Mouse (Mus musculus): ENCODE data around the gene Celf2.

Celf2 gene

DNA sequence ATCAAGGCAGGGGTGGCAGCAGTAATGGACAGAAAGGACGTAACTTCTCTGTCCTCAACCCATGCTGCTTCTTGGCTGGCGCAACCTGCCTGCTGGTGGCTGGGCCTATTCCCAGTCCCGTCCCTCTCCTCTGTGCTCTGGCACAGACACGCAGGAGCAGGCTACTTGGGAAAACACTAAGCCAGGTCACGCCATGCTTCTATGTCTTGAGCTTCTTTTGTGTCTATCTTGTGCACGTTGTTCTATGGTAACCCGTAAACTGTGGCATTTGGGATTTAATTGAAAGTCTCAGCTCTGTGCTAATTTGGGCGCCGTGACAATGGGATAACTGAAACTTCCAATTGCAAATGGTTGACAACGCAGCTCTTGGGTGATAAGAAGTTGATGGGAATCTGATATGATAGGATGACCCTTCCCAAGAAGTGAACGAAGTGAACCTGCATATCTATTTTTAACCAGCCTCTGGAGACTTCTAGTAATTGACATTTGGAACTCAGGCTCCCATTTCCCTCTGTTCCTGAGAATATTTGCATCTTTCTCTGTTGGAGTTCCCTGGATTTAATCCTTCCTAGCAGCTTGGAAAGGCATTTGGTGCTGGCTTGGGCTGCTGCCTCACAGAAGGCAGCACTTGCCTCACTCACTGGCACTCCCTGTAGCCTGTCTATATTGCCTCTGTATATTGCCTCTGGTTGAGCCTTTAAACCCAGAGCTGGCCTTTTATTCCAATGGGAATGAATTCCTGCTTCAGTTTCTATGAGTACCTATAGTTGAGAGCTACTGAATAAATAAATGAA is 335.9 kb downstream of the Celf2 start:
- peak; percentile 67 for DNase-seq

DNA sequence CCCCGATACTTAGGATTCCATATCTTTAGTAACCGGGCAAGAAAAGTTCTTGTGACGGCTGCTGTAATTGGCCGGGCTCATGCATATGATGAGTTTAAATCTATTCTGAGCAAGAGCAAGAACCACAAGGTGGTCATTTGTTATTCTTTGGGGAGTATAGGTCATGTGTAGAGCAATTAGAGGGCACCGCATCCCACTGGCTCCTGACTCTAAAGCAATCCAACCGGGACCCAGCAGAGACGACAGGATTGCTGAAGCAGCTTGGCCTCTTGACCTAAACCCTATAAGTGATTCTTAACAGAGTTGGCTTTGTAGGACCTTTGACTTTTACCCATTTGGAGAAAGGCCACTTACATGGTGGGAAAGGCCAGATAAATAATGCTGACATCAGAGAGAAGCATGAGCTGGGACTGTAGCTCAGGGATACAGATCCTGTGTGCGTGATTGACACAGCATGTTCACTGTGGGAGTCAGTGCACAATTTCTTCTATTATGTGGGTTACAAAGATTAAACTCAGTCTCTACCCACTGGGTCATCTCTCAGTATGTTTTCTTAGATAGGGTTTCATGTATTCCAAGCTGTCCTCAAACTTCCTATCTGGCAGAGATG is 338.2 kb downstream of the Celf2 start:
- DNase-seq = no peak

DNA sequence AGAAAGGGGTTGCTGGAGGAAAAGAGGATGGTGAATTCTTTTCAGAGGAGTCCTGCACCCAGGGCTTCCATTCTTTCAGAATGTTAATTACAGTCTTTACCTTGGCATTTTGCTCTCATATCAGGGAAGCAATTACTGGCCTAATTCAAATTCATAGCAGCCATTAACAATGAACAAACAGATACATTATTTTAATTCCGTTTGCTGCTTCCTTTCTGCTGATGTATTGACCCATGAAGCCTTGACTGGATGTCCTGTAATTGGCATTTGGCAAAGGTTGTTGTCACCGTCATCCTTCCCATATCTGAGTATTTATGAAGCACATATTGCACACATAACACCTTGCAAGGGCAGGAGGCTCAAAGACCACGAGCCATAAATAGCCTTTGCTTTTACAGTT is 343.6 kb downstream of the Celf2 start:
- no peak for DNase-seq

DNA sequence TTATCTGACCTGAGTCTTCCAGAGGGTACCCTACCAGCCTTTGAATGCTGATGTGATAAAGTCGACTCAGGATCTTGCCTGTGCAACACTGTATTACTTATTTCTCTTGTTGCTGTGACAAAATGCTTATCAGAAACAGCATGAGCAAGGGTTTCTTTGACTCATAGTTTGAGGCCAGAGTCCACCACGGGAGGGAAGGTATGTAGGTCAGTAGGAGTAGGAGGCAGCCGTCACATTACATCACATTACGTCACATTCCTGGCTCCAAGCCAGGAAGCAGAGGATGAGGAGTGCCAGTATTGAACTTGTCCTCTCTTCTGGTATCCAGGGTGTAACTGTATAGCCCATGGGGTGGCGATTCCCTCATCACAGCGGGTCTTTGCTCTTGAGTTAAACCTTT is 349.3 kb downstream of the Celf2 start:
- DNase-seq = no peak

DNA sequence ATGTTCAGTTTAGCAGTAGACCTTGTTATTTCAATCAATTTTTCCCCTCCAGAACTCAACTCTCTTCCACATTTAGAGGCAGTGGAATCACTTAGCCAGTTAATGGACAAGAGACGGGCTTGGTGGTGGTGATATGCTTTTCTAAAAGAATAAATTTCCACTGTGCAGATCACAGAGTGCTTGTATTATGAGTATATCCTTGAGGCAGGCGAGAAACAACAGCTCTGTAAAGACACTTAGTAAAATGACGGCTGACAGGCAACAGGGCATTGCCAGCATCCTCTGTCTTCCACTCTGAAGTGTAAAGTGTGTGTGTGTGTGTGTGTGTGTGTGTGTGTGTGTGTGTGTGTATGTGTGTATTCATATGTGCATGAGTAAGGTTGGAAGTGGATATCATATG is 362.1 kb downstream of the Celf2 start:
- no peak for DNase-seq

DNA sequence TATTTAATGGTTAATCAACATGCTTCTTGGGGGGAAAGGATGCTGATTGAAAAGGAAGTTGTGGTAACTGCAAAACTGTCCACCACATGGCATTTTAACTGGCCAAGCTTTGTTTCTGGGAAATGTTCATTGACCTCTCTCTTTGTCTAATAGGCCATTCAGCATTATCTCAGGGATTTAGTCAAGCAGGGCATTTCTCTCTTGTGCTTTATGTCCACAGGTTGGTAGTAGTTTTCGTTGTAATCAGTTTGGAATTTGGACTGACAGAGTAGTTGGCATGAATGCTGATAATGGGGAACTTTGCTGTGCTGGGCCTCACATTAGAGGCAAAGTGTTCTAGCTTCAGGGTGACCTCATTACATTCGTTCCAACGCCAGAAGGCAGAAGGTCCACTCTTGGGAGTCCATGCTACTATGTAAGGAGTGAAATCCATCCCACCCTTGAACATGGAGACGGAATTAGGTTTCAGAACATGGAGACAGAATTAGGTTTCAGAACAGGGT is 363.8 kb downstream of the Celf2 start:
- DNase-seq = no peak

DNA sequence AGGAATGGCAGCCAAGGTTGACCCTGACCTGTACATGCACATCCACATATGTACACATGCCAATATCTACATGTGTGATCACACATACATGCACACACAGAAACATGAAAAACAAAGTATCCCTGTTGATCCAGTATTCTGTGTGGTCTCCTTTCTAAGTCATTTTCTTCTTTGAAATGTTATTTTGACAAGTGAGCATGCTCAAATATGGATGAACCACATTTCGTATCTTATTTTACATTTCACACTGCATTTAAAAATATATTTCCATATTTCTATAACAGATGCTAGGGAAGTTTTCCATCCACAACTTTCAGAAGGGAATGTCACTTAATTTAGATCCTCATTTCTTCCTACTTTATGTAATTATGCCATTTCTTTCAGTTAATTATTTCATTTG is 364.5 kb downstream of the Celf2 start:
- DNase-seq = no peak

DNA sequence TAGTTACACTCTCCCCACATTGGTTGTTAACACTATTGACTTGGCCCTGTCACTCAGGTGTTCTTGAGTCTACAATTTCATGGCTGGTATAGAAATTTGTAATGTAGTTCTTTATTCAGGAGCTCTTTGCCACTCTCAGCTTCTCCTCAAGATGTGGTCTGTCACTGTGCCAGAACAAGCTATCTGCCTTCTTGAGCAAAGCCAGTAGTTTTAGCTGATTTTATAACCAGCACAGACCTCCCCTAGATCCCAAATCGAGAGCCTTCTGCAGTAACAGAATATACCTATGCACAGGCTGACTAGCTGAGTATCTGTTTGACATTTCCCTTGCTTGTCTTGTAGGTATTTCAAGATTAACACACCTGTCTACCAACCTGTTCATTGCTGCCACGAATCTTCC is 386.0 kb downstream of the Celf2 start:
- DNase-seq = no peak

DNA sequence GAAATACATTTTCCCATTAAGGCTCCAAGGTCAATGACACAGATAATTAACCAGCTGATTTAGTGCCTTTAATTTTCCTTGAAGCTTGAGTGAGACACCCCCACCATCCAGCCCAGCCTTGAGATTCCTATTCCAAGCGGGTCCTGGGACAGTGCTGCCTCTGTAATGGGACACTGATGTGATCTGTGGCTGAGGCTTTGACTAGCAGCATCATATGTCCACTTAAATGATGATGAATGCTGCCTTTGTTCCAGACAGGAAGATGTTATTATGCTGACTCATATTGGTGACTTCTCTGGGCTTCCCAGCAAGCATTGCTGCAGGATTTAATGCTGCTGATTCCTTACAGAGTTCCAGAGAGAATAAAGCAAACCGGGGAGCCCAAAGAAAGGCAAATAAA is 393.6 kb downstream of the Celf2 start:
- no peak for DNase-seq

DNA sequence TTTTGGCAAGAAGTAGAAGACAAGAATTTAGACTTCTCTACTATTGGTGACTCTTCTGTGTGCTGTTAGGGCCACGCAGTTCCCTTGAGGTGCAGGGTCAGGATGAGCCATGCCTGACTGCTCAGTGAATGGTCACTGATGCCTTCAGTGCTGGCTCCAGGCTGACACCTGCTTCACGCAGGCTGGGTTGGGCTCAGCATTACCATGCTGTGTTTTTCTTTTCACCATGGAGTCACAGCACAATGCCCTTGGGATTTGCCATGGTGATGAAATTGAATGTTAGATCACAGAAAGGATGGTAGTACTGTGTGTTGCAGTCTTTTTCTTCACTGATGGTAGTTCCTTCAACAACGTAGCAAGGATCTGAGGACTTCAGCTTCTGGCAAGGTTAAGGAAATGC is 394.2 kb downstream of the Celf2 start:
- DNase-seq = no peak

DNA sequence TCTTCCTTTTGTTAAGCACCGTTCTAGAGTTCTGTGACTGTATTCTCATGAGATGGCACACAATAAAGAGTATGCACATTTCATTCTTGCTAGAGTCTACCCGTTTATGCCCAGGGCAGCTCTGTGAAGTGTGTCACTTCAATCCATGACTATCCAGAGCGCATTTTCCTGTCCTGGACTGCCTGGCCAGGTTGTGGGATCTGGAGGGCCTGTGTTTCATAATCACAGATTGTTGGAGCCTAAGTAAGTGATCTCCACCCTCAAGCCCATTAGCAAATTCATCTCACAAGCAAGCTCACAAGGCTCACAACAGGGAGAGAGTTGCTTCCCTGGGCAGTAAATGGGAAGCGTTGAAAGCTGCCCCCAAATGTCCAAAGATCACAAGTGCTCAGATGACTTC is 395.6 kb downstream of the Celf2 start:
- DNase-seq = no peak

DNA sequence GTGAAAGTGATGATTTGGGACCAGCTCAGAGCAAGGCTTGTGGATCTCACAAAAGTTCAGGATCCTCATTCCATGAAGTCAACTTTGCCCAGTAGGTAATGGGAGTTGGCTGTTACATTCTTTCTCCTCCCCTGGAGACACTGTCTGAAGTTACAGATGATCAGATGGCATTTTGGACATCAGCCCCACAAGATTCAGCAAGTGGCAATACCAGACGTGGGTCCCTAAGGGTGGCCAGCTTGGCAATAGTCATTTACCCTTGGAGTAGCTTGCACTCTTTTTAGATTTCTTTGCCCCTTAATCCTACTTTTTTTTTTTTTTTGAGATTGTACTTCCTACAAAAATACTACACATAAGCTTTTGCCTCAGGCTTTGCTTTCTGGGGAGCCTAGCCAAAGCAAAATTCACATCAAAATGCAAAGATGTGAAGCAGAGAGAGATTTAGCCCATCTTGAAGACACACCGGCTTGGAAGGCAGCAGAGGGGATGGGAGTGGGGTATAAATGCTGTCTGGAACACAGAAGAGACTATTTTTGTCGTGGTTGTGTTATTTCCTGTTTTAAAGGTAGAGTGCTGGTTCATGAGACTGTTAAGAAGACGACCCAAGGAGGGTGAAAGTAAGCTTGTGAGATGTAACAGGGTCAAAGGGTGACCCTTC is 397.1 kb downstream of the Celf2 start:
- no peak for DNase-seq

DNA sequence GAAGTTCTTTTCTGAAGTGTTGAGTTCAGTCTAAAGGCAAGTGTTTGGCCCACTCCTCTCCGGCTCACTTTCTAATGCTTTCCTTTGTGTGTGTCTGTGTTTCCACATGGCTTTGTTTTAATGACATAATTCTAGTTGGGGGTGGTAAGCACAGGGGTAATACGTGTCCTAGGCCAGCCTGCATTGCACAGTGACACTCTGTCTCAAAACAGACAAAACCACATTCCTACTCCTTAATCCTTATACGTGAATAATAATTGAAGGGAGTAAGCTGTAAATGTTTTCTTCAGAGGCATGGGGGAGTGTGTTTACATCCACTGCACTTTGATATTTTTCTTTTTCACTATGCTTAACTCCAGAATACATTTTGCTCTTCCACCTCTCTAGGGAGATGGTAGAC is 415.9 kb downstream of the Celf2 start:
- no peak for DNase-seq

DNA sequence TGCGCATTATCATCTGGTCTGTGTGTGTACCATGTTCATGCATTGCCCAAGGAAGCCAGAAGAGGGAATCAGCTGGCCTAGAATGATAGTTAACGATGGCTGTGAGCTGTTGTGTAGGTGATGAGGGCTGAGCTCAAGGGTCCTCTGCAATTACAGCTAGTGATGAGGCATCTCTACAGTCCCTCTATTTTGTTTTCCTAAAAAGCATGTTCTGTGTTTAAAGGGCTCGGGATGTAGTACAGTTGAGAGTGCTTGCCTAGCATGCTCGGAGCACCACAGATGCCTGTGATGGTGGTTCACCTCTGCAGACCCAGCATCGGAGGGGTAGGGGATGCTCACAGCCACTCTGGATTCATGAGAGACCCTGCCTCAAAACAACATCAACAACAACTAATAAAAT is 416.7 kb downstream of the Celf2 start:
- DNase-seq = no peak

DNA sequence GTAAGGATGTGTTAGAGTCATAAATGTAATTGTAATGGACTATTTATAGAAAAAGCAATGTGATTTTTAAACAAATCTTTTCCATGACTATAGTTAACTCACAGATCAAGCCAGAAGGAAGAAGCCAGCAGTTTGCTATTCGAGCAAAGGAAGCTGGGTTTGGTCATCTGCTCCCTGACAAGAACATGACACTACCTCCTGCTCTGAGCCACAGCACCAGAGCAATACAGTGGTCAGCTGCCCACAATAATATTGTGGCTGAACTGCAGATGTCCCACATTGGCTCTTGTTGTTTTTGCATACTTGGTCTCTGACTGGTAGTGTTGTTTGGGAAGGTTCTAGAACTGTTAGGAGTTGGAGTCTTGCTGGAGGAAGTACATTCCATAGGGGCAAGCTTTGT is 418.9 kb downstream of the Celf2 start:
- no peak for DNase-seq

DNA sequence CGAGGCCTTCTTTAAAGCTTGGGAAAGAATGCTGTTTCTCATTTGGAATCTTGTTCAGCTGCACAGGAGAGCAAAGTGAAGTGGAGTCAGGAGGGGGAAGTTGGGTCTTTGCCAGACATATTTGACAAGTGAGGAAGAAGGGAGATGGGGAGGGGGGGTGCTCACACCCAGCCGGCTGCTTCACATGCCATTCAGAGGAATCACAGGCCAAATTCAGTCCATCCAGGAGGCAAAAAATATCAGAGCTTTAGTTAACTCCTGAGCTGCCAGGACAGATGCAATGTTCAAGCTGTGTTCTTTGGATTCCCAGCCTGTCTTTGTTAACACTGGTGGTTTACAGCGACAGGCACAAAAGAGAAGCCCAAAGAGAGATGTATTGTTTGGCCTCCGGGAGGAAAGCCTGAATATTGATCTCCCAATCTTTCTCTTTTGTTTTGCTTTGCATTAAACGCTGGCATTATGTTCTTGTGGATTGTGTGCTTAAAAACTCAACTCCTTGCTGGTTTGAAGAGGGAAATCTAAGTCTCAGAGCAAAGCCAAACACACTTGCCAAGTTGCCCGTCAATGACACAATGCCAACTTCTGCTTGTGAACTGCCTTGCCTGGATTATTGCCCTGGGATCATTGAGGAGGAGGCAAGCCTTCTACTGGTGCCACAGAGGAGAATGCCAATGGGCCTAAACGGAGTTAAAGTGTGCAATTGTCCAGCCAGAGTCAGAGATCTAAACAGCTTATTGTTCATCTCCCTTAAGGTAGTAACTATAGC is 420.1 kb downstream of the Celf2 start:
- no peak for DNase-seq

DNA sequence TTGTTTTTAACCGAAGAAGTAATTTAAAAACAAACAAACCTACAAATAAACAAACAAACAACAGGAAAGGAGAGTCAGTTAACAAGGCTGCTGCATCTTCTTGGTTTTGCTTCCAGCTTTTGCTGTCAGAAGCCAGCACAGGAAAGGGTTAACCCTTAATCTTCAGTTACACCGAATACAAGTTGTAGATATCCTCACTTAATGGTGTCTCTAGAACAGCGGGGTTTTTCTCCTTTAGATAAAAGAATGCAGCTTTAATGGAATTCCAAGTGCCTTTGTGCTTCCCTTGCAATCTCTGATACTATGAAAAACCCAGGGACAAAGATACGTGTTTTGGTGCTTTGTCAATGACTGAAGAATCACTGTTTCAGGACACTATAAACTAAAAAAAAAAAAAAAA is 420.8 kb downstream of the Celf2 start:
- DNase-seq = no peak

DNA sequence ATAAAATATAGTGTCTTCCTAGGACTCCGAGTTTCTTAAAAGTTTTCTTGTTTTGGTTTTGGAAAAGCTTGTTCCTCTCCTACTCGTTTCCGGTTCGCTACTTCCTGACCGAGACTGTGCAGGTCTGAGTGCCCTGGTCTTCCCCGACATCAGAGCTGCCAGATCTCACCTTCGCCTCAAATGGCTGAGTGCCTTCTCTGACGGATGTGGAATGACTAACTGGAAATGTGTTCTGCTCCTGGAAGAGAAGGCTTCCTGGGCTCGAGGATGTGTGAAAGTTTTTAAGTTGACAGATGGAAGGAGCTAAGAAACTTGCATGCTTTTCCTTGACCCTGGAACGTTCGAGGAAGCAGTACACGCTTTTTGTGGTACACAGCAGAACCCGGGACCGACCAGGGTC is 421.9 kb downstream of the Celf2 start:
- no peak for DNase-seq

DNA sequence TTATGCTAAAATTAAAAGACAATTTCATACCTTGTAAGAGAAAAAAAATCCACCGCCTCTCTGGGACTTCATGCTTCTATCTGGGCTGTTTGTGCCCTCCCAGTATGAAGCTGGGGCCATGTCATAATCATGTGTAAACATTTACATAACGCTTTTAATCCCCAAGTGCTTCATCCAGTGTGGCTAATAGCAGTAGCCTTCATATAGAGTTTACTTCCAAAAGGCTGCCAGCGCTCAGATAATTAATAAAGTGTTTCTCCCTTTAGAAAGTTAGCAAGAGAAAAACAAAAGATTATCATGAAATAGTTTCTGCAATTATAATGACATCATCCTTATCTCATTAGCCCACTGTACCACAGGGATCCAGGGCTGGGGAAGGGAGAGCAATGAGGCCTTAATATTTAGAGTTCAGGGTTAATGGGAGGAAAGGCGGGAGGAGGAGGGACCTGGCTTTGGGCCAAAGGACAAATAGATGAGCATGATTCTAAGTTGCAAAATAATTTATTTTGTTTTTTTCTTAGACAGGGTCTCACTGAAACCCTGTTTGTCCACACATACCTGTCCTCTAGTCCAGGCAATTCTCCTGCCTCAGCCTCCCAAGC is 425.8 kb downstream of the Celf2 start:
- DNase-seq = no peak

DNA sequence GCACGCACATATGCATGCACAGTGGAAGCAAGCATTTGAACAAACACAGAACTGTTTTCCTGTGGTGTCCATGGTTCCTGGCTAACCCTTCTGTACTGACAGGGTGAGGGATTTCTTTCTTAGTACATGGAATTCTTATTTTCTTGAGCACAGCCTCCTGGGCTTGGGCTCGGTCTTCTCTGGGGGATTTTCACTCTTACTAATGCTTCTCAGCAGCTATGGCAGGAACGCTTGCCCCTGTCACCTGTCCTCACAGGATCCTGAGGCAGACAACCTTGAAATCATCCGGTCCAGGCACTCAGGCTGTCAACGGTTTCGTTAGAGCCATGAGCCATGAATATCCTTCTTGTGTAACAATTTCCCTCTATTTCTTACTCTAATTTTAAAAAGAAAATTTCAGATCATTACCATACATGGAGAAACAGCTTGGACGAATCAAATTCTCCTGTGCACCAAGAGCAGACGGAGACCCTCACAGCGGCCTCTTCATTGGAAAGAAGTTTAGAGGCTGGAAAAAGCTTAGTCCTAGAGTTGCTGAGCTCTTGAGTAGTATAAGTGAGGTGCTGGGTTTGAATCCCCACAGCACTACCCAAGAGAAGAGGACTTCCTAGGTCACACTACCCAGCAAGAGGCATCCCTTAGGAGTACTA is 426.9 kb downstream of the Celf2 start:
- DNase-seq = no peak

DNA sequence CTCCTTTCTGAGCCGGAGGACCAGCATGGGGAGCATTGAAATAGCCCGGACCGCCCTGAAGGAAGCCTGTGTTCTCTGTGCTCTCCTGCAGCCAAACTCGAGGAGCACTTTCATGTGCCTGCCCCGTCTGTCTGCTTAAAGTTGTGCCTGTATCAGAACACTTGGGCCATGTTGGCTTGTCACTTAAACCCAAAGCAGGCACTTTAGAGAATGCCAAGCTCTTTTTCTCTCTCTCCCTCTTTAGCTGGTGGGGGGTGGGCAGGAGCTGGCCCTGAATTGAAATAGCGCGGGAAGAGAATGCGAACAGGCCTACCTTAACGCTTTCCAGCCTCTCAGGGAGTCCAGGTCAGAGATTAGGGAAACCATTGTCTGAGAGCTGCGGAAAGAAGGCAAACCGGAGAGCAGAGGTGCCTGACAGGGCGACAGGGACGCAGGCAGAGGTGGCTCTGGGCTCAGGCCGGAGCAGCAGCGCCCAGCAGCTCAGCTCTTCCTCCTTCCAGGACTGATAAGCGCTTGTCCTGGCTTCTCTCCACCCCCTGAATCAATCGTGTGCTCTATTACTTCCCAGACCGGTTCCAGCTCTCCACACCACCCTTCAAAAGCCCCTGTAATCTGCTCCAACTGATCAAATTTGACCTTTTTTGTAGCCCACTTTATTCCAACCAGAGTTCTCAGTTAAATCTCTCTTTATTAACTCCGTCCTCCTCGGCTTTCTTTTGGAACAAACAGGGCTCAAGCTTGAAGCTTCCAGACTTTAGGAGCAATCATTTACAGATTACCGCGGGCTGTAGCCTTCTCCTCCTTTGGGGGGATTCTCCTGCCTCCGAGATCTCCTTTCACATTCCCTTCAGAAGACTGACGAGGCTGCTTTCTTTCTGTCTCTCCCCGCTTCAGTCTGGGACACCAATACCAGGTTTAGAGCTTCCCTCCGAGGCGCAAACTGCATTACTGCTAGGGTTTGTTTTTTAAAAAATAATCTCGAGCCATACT is 428.3 kb downstream of the Celf2 start:
- peak; percentile 29 for DNase-seq
